Mouse (Mus musculus) mouse embryonic stem cell (cell line): ENCODE results near the gene Rexo5.

Source experiments
- in situ Hi-C, 2 experiments: fragments of 300-500 bp; cut with MboI; formaldehyde crosslinking; loops; 1 replicate in 1 of 2; 3 replicates in 1 of 2; pipeline ENCODE4 v1.14.3; 2019 to 2020; ENCODE audit warnings: low sequenced_read_pairs in 2 of 2, low pct_unique_long_range_greater_than_20kb in 1 of 2, mixed read lengths in 1 of 2; ENCODE audit not compliant: unreplicated experiment in 1 of 2

Gene Rexo5

DNA sequence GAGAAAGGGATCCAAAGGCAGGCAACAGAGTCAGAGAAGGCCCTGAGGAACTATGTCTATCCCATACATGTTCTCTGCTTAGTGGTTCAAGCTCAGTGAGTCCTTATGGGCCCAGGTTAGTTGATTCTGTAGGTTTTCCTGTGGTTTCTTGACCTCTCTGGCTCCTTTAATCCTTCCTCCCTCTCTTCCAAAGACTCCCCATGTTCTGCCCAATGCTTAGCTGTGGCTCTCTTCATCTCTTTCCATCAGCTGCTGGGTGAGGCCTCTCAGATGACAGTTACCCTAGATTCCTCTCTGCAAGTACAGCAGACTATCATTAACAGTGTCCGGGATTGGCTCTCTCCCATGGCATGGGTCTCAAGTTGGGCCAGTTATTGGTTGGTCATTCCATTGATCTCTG is 41.6 kb downstream of the Rexo5 start:
- in situ Hi-C loops: loop anchor here (25.0 kb wide), 1 partner anchor 377 kb away; the partner anchor contains the start of genes Abca14 (in 2 of the 2) and Crym (in 2 of the 2)

- in situ Hi-C loops: loop anchor here (25.0 kb wide), 1 partner anchor 376 kb away; the partner anchor contains the start of genes Abca14 (in 2 of the 2) and Crym (in 2 of the 2)
These were observed 42.4 kb downstream of the Rexo5 start for GRCm38 (mm10) chr7:119835996-119836777.

GRCm38 (mm10) chr7:119841820-119842449 is 48.1 kb downstream of the Rexo5 start:
- in situ Hi-C loops: loop anchor here (10.0 to 25.0 kb wide), 2 partner anchors 203 to 370 kb away; partner anchors contain the start of genes Abca14 (in 2 of the 2) and Crym (in 2 of the 2)

GRCm38 (mm10) chr7:119845541-119845940 is 51.7 kb downstream of the Rexo5 start:
- in situ Hi-C loops: loop anchor here (10.0 to 25.0 kb wide), 2 partner anchors 199 to 367 kb away; partner anchors contain the start of genes Abca14 (in 2 of the 2) and Crym (in 2 of the 2)

DNA sequence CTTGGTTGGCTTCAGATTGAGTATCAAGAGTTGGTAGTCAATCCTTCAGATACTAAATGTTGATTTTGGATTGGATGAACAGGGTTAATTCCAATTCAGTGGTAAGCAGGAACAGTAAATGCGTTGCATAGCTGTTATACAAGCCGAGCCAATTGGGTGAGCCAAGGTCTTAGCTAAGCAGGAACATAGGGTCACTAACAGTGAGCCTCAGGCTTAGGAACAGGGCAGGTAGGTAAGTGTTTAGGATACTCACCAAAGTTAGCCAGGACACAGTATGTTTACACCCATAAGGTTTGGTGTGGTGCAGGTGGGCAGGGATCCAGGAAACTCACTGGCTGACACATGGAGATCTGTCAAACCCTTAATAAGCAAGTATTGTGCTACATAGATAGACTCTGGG is 53.6 kb downstream of the Rexo5 start:
- in situ Hi-C loops: loop anchor here (10.0 to 25.0 kb wide), 2 partner anchors 197 to 365 kb away; partner anchors contain the start of genes Abca14 (in 2 of the 2) and Crym (in 2 of the 2)

DNA sequence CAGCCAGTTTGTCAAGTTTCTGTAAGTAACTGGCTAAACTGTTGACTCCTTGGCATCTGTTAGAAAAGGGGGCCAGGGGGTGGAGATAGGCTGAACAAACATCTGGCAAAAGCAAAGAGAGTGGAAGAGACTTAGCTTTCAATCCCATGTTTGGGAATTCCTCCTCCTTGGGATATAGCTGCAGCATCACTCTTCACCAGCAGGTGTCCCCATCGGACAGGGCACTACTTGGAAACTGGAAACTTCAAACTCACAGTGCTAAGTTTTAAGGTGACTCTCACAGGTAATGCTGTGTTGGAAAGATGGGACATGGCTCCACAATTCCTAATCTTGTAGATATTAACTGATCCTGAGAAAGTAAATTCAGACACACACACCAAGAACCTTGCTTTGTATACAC is 55.3 kb downstream of the Rexo5 start:
- in situ Hi-C loops: loop anchor here (10.0 to 25.0 kb wide), 2 partner anchors 196 to 363 kb away; partner anchors contain the start of genes Abca14 (in 2 of the 2) and Crym (in 2 of the 2)

GRCm38 (mm10) chr7:119850737-119851136 is 56.9 kb downstream of the Rexo5 start:
- in situ Hi-C loops: no loop called here

- in situ Hi-C loops: no loop called here
These were observed 58.7 kb downstream of the Rexo5 start for GRCm38 (mm10) chr7:119852494-119852893.

- in situ Hi-C loops: no loop called here
These were observed 59.4 kb downstream of the Rexo5 start for GRCm38 (mm10) chr7:119853186-119853585.

GRCm38 (mm10) chr7:119854362-119854761 is 60.6 kb downstream of the Rexo5 start:
- in situ Hi-C loops: no loop called here

- in situ Hi-C loops: no loop called here
These were observed 61.2 kb downstream of the Rexo5 start for GRCm38 (mm10) chr7:119855031-119855430.

- in situ Hi-C loops: no loop called here
These were observed 65.7 kb downstream of the Rexo5 start for GRCm38 (mm10) chr7:119859476-119859875.

DNA sequence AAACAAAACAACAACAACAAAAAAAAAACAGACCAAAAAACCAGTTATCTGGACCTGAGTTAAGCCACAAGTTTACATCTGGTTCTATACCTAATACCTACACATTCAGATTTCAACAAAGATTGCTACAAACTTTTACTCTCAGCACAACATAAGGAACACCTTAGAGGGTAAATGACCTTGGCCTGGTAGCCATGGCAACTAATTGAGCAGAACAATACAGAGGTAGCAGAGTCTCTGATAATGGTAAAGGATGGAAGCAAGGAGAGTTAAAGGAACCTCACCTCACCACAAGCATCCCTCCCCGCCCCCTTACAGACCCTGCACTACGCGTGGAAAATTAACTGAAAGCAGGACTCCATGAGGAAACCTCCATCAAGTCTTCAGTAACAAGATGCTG is 66.3 kb downstream of the Rexo5 start:
- in situ Hi-C loops: no loop called here

DNA sequence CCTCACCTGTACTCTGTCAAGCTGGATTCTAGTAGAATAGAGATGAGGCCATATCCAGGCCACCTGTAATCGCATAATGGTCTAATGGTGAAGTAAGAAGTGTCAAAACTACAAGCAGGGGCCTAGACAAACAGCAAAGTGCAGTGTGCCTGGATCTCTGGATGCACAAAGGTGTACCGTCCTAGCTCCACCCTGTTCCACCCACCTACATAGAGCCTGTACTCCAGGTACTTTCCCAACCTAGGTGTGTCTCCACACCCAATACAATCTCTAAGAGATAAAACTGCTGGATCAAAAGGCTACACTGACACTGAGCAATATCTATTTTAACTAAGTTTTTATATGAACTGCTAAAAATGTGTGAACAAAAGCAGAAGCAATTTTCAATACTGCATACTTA is 66.7 kb downstream of the Rexo5 start:
- in situ Hi-C loops: no loop called here

GRCm38 (mm10) chr7:119860971-119861334 is 67.1 kb downstream of the Rexo5 start:
- in situ Hi-C loops: no loop called here

GRCm38 (mm10) chr7:119861335-119862091 is 67.7 kb downstream of the Rexo5 start:
- in situ Hi-C loops: no loop called here

DNA sequence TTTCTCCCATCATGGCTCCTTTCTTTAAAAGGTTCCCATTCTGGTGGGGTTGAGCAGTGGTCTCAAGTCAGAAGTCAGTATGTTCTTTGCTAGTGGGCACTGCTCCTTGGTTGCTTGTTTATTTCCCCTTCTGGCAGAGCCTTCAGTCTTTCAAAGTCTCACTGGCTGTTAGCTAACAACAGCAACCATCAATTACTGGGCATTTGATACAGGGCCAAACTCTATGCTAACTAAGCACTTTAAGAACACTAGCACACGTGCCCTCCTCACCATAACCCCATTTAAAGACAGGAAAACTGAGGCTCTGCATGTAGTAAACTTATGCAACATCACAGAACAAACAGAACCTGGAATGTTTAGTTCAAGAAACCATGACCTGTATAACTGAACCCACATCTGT is 68.4 kb downstream of the Rexo5 start:
- in situ Hi-C loops: no loop called here

DNA sequence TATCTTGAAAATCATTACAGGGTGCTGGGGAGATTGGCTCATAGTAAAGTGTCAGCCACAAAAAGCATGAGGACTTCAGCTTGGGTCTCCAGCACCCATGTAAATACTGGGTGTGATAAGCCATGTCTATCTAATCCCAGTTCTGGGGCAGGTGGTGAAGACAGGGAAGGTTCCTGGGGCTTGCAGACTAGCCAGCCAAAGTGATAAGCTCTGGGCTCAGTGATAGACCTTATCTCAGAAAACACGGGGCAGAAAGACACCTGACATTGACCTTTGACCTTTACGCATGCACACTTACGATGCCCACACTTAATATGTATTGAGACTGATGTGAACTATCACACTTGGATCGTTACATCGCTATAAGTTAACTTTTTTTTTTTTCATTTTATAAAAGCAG is 70.7 kb downstream of the Rexo5 start:
- in situ Hi-C loops: no loop called here

DNA sequence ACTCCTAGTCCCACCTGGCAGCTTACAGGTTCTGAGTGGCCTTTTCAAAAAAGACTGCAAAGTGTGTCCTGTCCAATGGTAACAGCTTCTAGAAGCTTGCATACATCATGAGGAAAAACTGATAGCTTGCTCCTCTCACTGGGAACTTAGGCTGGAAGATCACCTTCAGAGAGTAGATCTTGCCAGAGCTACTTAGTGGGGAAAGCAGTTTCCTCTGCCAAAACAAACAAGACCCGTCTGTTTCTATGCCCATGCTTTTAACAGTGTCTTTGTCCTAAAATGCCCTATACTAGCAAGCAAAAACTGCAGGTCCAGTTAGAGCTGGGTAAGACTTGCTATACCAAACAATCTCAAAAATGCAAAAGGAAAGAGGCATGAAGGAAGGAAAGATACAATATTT is 72.3 kb downstream of the Rexo5 start:
- in situ Hi-C loops: no loop called here
